Mouse (Mus musculus): ENCODE data around the gene Galnt17.

Gene Galnt17

GRCm38 (mm10) chr5:131241689-131242088 is 66.6 kb downstream of the Galnt17 start:
- no peak for DNase-seq

DNA sequence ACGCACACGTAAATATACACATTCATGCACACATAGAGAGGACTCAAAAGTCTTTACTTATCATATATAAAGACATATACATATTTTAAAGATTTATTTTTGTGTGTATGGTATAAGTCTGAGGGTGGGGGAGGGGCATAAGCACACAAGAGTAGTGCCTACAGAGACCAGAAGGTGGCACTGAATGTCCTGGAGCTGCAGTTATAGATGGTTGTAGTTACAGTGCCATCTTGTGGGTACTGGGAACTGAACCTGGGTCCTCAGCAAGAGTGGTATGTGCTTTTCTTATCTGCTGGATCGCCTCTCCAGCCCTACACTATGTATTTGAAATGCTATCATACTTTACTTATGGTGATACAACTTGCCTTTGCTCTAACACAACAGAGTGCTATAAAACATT is 68.5 kb downstream of the Galnt17 start:
- no peak for DNase-seq

DNA sequence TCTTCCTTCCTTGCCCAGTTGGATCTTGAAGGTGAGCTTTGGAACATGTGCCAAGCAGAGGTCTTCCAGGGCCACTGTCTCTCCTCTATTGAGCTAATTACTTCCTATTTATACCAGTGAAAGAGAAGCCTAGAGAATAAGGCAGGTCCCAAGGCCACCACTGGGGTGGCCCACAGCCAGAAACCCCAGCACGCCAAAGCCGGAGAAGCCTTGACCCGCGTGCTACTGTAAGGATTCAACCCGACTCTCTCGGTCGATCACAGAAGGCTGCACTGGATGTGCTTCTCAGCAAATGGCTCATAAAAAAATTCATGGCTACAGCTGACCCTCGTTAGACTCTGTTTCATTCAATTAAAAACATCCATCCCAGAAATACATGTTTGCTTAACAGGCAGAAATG is 71.4 kb downstream of the Galnt17 start:
- no peak for DNase-seq

DNA sequence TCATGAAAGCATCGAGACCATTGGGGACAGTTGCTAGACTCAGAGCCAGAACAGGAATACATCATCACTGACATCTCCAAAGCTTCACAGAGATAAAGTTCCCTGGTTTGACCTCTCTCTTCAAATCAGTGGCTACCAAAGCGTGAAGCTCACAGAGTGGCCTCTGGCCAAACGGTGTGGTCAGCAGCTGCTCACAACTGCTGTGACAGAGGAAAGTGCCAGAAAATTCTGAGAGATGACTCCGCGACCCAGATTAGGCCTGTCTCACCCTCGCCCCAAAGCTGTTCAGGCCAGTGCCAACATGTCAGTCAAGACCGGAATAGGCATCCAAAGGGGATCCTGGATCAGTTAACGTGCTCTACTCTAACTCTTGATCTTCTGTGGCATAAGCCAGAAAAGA is 74.5 kb downstream of the Galnt17 start:
- no peak for DNase-seq

DNA sequence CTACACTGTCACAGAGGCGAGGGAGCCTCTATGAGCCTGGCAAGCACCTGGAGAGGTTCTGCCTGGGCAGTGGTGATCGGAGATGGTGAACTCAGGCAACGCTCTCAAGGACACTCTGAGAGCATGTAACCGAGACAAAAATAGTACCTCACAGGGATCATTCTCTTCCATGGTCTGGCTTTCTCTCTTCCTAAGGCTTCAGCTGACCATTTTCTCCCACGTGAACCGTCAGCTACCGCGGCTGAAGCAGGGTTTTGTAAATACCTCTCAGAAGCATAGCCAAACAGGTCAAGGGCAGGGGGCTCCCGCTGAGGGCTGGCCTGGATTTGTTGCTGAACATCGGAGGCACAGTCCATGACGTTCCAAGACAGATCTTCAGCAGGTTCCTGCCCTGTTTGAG is 77.2 kb downstream of the Galnt17 start:
- no peak for DNase-seq

DNA sequence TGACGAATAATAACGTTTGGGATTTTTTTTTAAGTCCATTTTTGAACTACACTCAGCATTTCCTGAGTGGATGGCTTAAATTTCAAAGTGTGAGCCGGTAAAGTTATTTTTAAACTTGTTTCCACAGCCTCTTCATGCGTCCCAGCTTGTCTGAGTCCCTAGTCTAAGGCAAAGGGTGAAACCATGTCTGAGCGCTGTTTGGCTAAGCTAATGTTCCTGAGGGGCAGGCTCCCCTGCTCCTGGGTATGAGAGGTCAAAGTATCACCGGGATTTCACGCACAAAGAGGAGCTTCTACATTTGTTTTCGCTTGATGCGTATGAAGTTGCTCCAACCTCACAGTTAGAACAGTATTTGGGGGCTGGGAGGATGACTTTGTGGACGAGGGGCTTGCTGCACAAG is 78.6 kb downstream of the Galnt17 start:
- no peak for DNase-seq

DNA sequence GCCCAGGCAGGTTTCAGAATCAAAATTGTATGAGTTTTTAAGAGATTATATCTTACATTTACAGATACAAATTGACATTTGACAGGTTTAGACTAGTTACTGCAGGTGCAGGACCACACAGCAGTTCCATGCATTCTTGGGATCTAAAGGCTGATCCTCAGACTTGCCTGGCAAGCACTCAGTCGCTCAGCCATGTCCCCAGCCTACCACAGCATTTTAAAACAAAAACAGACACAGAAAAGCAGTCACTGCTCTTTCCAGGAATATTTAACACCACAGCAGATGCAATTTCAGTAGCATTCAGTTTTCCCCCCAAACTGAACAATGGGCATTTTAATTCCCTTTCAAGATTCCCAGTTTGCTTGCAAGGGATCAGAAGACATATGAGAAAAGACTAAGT is 84.9 kb downstream of the Galnt17 start:
- DNase-seq = no peak

DNA sequence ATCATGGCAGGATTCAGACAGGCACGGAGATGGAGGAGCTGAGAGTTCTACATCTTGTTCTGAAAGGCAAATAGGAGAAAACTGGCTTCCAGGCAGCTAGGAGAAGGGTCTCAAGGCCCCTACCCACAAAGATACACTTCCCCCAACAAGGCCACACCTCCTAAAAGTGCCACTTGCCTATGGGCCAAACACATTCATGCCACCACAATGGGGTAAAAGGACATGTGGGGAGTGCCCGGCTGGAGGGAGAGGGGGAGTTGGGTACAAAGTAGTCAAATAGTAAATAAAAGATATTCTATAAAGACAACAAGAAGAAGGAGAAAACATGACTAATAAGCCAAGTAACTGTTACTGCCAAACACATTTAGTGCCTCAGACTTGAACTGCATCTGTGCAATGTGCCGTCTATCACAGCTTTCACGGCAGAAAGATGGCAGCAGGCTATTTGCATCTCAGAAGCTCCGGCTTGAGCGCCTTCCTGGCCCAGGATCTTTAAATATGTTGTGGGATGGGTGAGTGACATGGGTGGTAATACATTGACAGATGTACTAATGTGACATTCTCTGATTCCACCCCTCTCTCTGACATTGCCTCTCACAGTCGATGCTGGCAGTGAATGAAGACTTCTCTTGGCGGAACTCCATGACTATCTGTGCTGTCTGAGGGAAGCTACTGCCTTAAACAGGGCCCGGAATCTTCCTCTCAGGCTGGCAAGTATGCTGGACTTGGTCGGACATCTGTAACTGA is 85.6 kb downstream of the Galnt17 start:
- no peak for DNase-seq

DNA sequence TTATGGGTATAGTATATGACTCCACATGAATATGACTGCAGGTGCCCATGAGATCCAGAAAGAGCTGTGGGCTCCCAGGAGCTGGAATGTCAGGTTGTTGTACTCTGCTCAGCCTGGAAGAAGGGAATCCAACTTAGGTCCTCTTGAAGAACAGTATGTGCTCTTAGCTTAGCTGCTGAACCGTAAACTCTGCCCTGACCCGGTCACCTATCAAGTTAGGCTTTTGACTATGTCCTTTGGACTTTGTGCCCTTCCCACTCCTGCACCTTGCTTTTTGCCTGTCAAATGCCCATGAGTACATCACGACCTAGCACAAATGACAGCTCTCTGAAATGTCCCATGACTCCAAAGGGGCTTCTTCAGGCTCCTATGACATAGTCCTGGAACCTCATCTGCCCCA is 90.1 kb downstream of the Galnt17 start:
- no peak for DNase-seq

- no peak for DNase-seq
Measured at GRCm38 (mm10) chr5:131211618-131212017, 96.7 kb downstream of the Galnt17 start.

DNA sequence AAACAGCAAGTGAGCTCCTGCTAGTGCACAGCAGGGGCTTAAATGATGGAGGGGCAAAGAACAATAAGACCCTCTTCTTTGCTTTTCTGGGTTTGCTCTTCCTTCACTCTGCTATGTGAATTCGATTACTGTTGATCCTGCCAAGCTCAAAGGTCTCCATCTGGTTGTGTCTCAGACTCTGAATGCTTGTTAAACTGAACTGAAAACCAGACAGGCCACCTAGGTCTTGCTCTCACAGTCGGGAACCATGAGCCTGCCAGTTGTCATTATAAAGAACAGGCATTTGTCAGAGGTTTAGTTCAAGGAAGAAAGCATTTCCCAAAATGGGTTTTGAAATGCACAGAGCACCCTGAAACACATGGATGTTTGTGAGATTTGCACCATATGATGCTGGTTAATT is 107.2 kb downstream of the Galnt17 start:
- DNase-seq = no peak

DNA sequence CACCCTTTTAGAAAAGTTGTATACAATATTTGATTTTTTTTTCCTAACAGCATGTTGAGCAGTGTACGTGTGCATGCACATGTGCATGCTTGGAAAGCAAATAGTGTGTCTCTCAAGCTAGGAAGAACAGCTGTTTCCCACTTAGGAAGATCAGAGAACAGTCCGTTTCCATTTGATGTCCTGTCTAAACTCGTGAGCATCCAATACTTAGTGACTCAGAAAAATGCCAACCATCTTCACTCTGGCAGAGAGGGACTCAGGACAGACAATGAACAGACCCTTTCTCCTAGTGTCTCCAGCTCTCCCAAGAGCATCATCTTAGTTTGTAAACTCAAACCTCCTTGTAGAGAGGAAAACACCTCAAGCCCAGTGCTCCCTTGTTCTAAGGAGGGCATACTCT is 116.0 kb downstream of the Galnt17 start:
- no peak for DNase-seq

GRCm38 (mm10) chr5:131184566-131184965 is 123.7 kb downstream of the Galnt17 start:
- no peak for DNase-seq

GRCm38 (mm10) chr5:131181231-131181630 is 127.1 kb downstream of the Galnt17 start:
- DNase-seq = no peak

DNA sequence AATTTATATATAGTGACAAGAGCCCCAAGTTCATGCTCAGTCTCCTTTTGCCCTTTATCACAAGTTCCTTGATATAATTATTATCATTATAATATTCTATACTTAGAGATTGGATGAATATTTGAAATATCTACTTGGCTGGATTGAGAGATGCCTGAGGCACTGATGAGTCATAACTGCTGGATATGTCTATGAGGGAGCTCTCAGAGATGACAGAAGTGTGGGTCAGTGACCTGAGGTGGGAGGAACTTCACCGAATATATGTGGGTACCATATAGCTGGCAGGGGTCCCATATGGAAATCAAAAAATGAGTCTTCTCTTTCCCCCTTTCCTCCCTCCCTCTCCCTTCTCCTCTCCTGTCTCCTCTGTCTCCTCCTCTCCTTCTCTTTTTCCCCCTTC is 127.5 kb downstream of the Galnt17 start:
- no peak for DNase-seq

GRCm38 (mm10) chr5:131177851-131178250 is 130.4 kb downstream of the Galnt17 start:
- no peak for DNase-seq

DNA sequence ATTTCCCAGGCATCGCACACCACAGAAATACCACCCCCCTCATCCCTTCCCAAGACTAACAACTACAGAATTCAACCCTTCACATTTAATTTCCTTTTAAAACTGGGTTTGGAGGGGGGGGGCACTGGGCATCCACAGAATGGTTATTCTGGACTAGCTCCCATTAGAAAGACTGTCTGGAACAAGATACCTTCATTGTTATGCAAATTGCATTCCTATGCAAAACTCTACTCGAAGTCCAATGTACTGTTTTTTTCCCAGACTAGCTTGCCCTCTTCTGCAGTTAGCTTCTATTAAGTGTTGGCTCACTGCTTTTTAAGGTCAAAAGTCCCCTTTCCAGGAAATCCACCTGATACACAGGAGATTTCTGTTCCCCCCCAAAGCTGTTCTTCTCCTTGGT is 131.1 kb downstream of the Galnt17 start:
- no peak for DNase-seq

DNA sequence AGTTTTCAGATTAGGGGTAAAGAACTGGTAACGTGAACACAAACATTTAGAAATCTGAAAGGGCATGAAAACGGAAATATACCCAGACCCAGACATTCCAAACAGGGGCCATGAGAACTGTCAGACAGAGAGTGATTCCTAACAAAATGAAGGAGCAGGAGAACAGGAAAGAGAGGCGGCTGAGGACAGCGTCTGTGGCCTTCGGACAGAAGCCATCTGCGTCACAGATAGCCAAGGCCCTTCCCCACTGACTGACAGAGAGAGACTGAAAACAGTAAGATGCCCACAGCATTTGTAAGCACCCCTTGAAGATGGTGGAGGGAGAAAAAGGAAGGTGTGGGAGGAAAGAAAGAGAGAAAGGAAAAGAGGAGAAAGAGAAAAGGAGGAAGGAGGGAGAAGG is 139.1 kb downstream of the Galnt17 start:
- no peak for DNase-seq

GRCm38 (mm10) chr5:131167366-131167765 is 140.9 kb downstream of the Galnt17 start:
- no peak for DNase-seq

- DNase-seq = no peak
Measured at GRCm38 (mm10) chr5:131165681-131166080, 142.6 kb downstream of the Galnt17 start.

DNA sequence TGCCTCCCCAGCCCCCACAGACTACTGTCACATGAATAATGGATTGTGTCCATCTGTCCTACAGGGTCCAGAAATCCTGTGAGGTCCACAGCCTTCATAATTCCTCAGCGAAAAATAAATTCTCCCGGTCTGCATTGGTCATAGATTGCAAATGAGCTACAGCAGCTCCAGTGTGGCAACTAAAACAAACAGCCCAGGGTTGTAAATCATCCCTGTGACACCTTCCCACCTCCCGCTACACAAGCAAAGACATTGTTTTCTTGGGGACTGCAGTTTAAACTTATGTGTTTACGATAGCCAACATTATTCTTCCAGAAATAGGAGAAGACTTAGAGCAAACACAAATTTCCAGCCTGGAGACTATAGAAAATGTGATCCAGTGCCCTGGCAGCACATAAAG is 150.4 kb downstream of the Galnt17 start:
- no peak for DNase-seq

DNA sequence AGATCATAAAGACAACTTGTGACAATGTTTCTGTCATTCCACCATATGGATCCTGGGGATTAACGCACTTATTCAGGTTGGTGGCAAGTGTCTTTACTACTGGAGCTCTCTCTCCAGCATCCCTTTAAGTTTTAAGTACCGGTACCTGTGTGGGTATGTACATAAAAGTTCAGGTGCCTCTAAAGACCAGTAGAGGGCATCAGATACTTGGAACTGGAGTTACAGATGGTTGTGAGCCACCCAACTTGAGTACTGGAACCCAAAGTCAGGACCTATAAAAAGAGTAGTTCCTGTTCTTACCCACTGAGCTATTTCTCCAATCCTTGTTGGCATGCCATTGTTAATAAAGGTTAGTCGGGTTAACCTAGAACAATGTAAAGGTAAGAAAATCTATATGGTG is 152.0 kb downstream of the Galnt17 start:
- no peak for DNase-seq

DNA sequence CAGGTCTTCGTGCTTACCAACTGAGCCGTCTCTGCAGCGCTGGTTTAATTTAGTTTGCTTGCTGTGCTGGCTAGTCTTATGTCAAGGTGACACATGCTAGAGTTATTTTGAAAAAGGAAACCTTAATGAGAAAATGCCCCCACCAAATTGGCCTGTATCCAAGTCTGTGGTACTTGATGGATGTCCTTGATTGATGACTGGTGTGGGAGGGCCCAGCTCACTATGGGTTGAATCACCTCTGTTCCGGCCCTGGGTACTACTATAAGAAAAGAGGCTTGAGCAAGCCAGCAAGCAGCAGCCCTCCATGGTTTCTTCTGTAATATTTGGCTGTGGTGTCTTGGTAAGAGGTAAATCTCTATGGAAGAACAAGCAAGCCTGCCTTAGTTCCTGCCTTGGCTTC is 165.7 kb downstream of the Galnt17 start:
- DNase-seq = no peak

DNA sequence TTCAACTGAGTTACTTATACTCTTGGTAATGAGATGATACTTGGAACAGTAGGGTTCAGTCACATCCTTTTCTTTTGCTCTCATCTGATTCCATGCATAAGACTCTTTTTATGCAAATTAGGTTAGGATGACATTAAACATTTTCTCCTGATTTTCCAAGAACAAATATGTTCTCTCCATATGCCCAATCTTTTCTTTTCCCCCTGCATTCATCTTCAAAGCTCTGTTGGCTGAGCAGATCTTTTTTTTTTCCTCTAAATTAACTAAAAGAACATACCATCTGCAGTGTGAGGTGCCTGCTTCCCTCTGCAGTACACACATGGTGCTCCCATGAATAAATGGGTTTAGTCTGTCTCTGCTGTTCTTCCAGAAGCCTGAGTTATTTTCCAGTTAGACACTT is 173.5 kb downstream of the Galnt17 start:
- no peak for DNase-seq

DNA sequence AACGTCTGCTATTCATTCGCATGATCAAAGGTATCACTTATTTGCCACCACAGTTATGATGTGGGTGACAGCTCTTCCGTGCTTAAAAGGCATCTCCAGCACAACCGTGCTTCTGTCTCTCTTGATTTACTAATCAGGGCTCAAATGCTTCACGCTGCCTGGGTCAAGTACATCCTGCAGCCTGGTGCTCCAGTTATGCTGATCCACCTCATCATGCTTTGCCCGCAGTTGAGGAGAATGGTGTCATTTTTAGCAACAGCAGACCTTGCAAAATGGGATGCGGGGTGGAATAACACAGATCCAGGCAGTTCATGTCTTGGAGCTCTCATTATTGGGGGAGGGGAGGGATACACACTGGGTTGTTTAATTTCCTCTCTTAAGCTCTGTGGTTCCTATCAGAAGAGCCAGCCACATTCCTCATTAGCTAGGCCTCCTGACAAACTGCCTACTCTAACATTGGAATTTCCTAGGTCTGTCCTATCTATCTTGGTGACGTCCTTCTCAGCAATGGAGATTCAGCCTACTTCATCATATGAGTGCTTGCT is 187.9 kb downstream of the Galnt17 start:
- no peak for DNase-seq

All from thymus, postnatal 14 days (tissue).